Mouse (Mus musculus): ENCODE results near the gene Gm10553.
"Not testable (repeated sequence)": the region's sequence is repeated elsewhere in the genome, so short reads cannot be mapped to it uniquely, and the experiment has no call there.

DNA sequence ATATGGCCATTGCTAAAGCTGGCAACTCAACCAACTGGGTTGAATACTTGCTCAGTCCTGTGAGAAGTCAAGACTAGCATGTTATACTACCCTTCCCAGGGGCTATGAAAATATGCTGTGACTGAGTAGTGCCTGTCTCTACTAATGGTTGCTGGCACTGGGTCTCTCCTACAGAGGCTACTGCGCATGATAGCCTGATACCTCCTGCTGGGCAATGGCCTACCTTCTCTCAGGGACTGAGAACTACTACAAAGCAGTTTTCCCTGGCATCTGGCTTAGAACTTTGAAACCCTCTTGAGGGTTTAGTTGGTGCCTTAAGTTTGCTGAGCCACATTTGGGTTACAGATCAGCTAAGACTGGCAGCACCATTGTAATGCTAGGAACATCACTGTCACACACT, 13.8 kb upstream of the Gm10553 start:
- TF ChIP-seq POLR2A, CTCF (IDR thresholded peaks at IDR 0.05; ENCODE audit: insufficient read depth, low read depth, low read length): not testable (repeated sequence)
